Mouse (Mus musculus): ENCODE results near the gene Arhgef19. TPM values are rescaled to one million over a fixed set of nuclear protein-coding genes. Genes with fewer than 3 reads are reported as not detected.

Gene Arhgef19
- total and polyA plus RNA-seq, 2 experiments from 2014 or later, result 1.5 to 2.5 TPM

- no peak overlapping the region for H3K27ac ChIP-seq (ENCODE audit: low read depth)
- peaks cover 63% of the 10 kb centered on the region for H3K27me3 ChIP-seq (ENCODE audit: control insufficient read depth, insufficient read depth, low read length)
- H3K36me3 ChIP-seq (replicated peaks; ENCODE audit: control insufficient read depth, insufficient read depth, low read length), result no peaks in the 10 kb centered on the region
- H3K4me2 ChIP-seq (ENCODE audit: low read depth, low read length), result no peak overlapping the region
- DNase-seq (ENCODE audit: low spot score), result no peak
- no peak overlapping the region for H3K4me3 ChIP-seq (ENCODE audit: low read depth, low read length)
- TF ChIP-seq EP300 (IDR thresholded peaks at IDR 0.05; ENCODE audit: low read depth) (no peak), CTCF (IDR thresholded peaks at IDR 0.05; ENCODE audit: low read depth) (no peak)
- 66% methylated on average over 5 of the region's 5 CpGs for WGBS
- H3K4me1 ChIP-seq (ENCODE audit: control insufficient read depth, insufficient read depth), result peaks cover 21% of the 10 kb centered on the region; the same call in 1 of the 2 replicates
- no peak overlapping the region for H3K9ac ChIP-seq (replicated peaks; ENCODE audit: low read depth, low read length)
- no peaks in the 10 kb centered on the region for H3K9me3 ChIP-seq (replicated peaks; ENCODE audit: control insufficient read depth, low read length)
- no peak for ATAC-seq (ENCODE audit: insufficient read depth, low read depth)
These were observed 4.3 kb downstream of the Arhgef19 start for GRCm38 (mm10) chr4:141243636-141244035.

- DNase-seq (ENCODE audit: low spot score) (no peak), ATAC-seq (ENCODE audit: insufficient read depth, low read depth) (no peak)
- H3K27ac ChIP-seq (ENCODE audit: low read depth), result 0 out of 2 replicates have a peak overlapping the region, but pooled peaks have one; percentile 3
- WGBS, result 65% methylated on average over 5 of the region's 5 CpGs
- H3K4me2 ChIP-seq (ENCODE audit: low read depth, low read length), result no peak overlapping the region
- no peak for TF ChIP-seq CTCF (IDR thresholded peaks at IDR 0.05; ENCODE audit: low read depth)
- TF ChIP-seq EP300 (IDR thresholded peaks at IDR 0.05; ENCODE audit: low read depth), result no peak
- no peak overlapping the region for H3K9ac ChIP-seq (replicated peaks; ENCODE audit: low read depth, low read length)
- H3K4me3 ChIP-seq (ENCODE audit: low read depth, low read length), result no peak overlapping the region
- peaks cover 67% of the 10 kb centered on the region for H3K27me3 ChIP-seq (ENCODE audit: control insufficient read depth, insufficient read depth, low read length)
- no peaks in the 10 kb centered on the region for H3K9me3 ChIP-seq (replicated peaks; ENCODE audit: control insufficient read depth, low read length)
- peaks cover 17% of the 10 kb centered on the region; the same call in 1 of the 2 replicates for H3K4me1 ChIP-seq (ENCODE audit: control insufficient read depth, insufficient read depth)
- no peaks in the 10 kb centered on the region for H3K36me3 ChIP-seq (replicated peaks; ENCODE audit: control insufficient read depth, insufficient read depth, low read length)
These were observed 5.1 kb downstream of the Arhgef19 start for GRCm38 (mm10) chr4:141244401-141244800.

DNA sequence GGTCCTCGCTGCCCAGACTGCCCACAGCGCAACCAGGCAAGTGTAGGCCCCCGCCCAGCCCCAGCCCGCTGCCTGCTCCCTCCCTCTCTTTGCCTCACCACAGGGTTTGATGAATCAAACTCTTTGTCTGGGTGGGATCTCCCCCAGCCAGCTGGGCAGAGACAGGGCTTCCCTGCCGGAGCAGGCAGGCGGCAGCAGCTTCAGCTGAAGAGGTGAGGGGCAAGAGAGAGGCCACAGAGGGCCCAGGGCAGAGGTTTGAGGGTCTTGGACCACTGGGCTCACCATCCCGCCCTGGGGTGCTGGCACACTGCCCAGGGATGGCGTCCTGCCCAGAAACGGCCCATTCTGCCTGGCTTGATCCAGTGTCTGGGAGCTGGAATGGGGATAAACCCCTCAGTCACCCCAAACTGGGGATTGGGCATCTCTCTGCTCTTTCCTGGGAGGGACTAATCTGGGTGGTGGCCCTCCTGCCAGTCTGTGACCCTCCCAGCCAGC is 5.7 kb downstream of the Arhgef19 start:
- Histone ChIP-seq H3K27me3 (ENCODE audit: control insufficient read depth, insufficient read depth, low read length) (peaks cover 67% of the 10 kb centered on the region), H3K9me3 (replicated peaks; ENCODE audit: control insufficient read depth, low read length) (no peaks in the 10 kb centered on the region), H3K4me1 (ENCODE audit: control insufficient read depth, insufficient read depth) (peaks cover 11% of the 10 kb centered on the region; the same call in 1 of the 2 replicates), H3K4me2 (ENCODE audit: low read depth, low read length) (no peak overlapping the region), H3K4me3 (ENCODE audit: low read depth, low read length) (no peak overlapping the region), H3K9ac (replicated peaks; ENCODE audit: low read depth, low read length) (no peak overlapping the region), H3K27ac (ENCODE audit: low read depth) (0 out of 2 replicates have a peak overlapping the region, but pooled peaks have one; percentile 3), H3K36me3 (replicated peaks; ENCODE audit: control insufficient read depth, insufficient read depth, low read length) (no peaks in the 10 kb centered on the region)
- 20% methylated on average over 9 of the region's 9 CpGs for WGBS
- TF ChIP-seq EP300 (IDR thresholded peaks at IDR 0.05; ENCODE audit: low read depth) (no peak), CTCF (IDR thresholded peaks at IDR 0.05; ENCODE audit: low read depth) (no peak)
- DNase-seq (ENCODE audit: low spot score), result no peak
- ATAC-seq (ENCODE audit: insufficient read depth, low read depth), result no peak

GRCm38 (mm10) chr4:141246089-141246997 is 7.0 kb downstream of the Arhgef19 start:
- H3K9ac ChIP-seq (replicated peaks; ENCODE audit: low read depth, low read length), result 0 out of 2 replicates have a peak overlapping the region, but pooled peaks have one; percentile 1
- H3K27me3 ChIP-seq (ENCODE audit: control insufficient read depth, insufficient read depth, low read length), result peaks cover 57% of the 10 kb centered on the region
- 0 out of 2 replicates have a peak overlapping the region, but pooled peaks have one; percentile 25 for H3K27ac ChIP-seq (ENCODE audit: low read depth)
- no peak for TF ChIP-seq EP300 (IDR thresholded peaks at IDR 0.05; ENCODE audit: low read depth)
- TF ChIP-seq CTCF (IDR thresholded peaks at IDR 0.05; ENCODE audit: low read depth), result no peak
- DNase-seq (ENCODE audit: low spot score) (peak; percentile 12), ATAC-seq (ENCODE audit: insufficient read depth, low read depth) (no peak)
- H3K36me3 ChIP-seq (replicated peaks; ENCODE audit: control insufficient read depth, insufficient read depth, low read length), result no peaks in the 10 kb centered on the region
- 22% methylated on average over 24 of the region's 24 CpGs for whole genome bisulfite sequencing
- H3K4me1 ChIP-seq (ENCODE audit: control insufficient read depth, insufficient read depth), result peaks cover 8% of the 10 kb centered on the region; the same call in 1 of the 2 replicates
- H3K9me3 ChIP-seq (replicated peaks; ENCODE audit: control insufficient read depth, low read length), result no peaks in the 10 kb centered on the region
- H3K4me2 ChIP-seq (ENCODE audit: low read depth, low read length), result peak overlapping the region; percentile 62
- peak overlapping the region; percentile 35 for H3K4me3 ChIP-seq (ENCODE audit: low read depth, low read length)

DNA sequence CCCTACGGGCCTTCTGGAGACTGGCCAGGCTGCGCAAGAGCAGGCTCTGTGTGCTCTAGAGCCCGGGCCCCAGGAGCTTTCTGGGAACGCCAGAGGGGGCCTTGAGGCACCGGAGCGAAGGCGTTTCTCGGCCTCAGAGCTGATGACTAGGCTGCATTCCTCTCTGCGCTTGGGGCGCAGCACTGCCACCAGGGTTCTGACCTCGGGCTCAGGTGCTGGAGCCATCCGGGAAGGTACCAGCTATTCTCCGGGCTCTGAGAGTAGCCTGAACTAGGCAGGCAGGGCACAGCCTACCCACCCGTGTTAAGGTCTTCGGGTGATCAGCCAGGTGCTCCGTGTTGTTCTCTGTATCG is 7.7 kb downstream of the Arhgef19 start:
- peak overlapping the region; percentile 1; the same call in 1 of the 2 replicates for H3K9ac ChIP-seq (replicated peaks; ENCODE audit: low read depth, low read length)

More for the DNA sequence above, 7.7 kb downstream of the Arhgef19 start:
- Histone ChIP-seq H3K27me3 (ENCODE audit: control insufficient read depth, insufficient read depth, low read length) (peaks cover 51% of the 10 kb centered on the region), H3K27ac (ENCODE audit: low read depth) (no peak overlapping the region), H3K4me1 (ENCODE audit: control insufficient read depth, insufficient read depth) (peaks cover 8% of the 10 kb centered on the region; the same call in 1 of the 2 replicates), H3K36me3 (replicated peaks; ENCODE audit: control insufficient read depth, insufficient read depth, low read length) (no peaks in the 10 kb centered on the region), H3K9me3 (replicated peaks; ENCODE audit: control insufficient read depth, low read length) (no peaks in the 10 kb centered on the region), H3K4me3 (ENCODE audit: low read depth, low read length) (peak overlapping the region; percentile 35), H3K4me2 (ENCODE audit: low read depth, low read length) (peak overlapping the region; percentile 62)
- TF ChIP-seq CTCF (IDR thresholded peaks at IDR 0.05; ENCODE audit: low read depth), result no peak
- TF ChIP-seq EP300 (IDR thresholded peaks at IDR 0.05; ENCODE audit: low read depth), result no peak
- 5% methylated on average over 17 of the region's 17 CpGs for WGBS
- no peak for DNase-seq (ENCODE audit: low spot score)
- ATAC-seq (ENCODE audit: insufficient read depth, low read depth), result no peak
